Mouse (Mus musculus) kidney, embryonic 16.5 days (tissue): ENCODE data around the gene Jmjd1c. TPM values are rescaled to one million over a fixed set of nuclear protein-coding genes. Genes with fewer than 3 reads are reported as not detected.
A peak's percentile ranks its signal among the peaks of the same experiment; 100 is the strongest.

Source experiments
- ATAC-seq: fragments of 200-750 bp; cut with Nextera tagmentation; 2 replicates; pipeline ENCODE4 v1.8.0; 2017; ENCODE audit warnings: moderate TSS enrichment; ENCODE audit not compliant: low FRiP score, low TSS enrichment
- H3K27ac ChIP-seq: fragments of 300-500 bp; sonication (generic); 2 replicates; pipeline ENCODE4 v1.5.1; 2014; ENCODE audit warnings: low read length
- H3K27me3 ChIP-seq: fragments of 300-500 bp; sonication (generic); 2 replicates; pipeline ENCODE4 v1.6.1; 2014; ENCODE audit warnings: low read length, control low read depth, mixed read lengths; ENCODE audit not compliant: insufficient read depth
- H3K36me3 ChIP-seq: fragments of 300-500 bp; sonication (generic); 2 replicates; pipeline ENCODE4 v1.6.1; 2014; ENCODE audit warnings: low read length, control low read depth, mixed read lengths; ENCODE audit not compliant: insufficient read depth
- H3K4me1 ChIP-seq: fragments of 300-500 bp; sonication (generic); 2 replicates; pipeline ENCODE4 v1.6.1; 2014; ENCODE audit warnings: low read length, control low read depth, mixed read lengths; ENCODE audit not compliant: insufficient read depth
- H3K4me2 ChIP-seq: fragments of 300-500 bp; sonication (generic); replicated peaks from 2 replicates; pipeline ENCODE4 v1.6.1; 2014; ENCODE audit warnings: low read depth, low read length
- H3K4me3 ChIP-seq: fragments of 300-500 bp; sonication (generic); 2 replicates; pipeline ENCODE4 v1.5.1; 2014; ENCODE audit warnings: mild to moderate bottlenecking, low read length
- H3K9ac ChIP-seq: fragments of 300-500 bp; sonication (generic); replicated peaks from 2 replicates; pipeline ENCODE4 v1.6.1; 2014; ENCODE audit warnings: low read length
- H3K9me3 ChIP-seq: fragments of 300-500 bp; sonication (generic); 2 replicates; pipeline ENCODE4 v1.6.1; 2016; ENCODE audit warnings: low read length, control low read depth
- WGBS: fragments of 180-500 bp; shearing (Covaris S2); extraction: QIAGEN DNeasy Blood & Tissue Kit; methylation state at CpG from one replicate; pipeline ENCODE4 v1.1.7; 2014; 5-methylcytosine and 5-hydroxymethylcytosine counted together
- polyA plus RNA-seq: library from polyadenylated mRNA; unstranded; fragments of >200 nt; fragmentation: Nextera tagmentation; extraction: Ambion mirVana; gene quantifications from 2 replicates; pipeline ENCODE4 v1.2.1, GENCODE M21; 2015

The Jmjd1c gene
- polyA plus RNA-seq, 1 experiment from 2014 or later: 30.5 TPM

- Histone ChIP-seq H3K9ac (no peak overlapping the region), H3K27me3 (no peaks in the 10 kb centered on the region), H3K27ac (no peak overlapping the region), H3K9me3 (no peaks in the 10 kb centered on the region), H3K36me3 (no peaks in the 10 kb centered on the region), H3K4me2 (no peak overlapping the region), H3K4me1 (no peaks in the 10 kb centered on the region), H3K4me3 (no peak overlapping the region)
- no peak for ATAC-seq
- WGBS: 90% methylated on average over 2 of the region's 2 CpGs
Observed at GRCm38 (mm10) chr10:67137437-67137836, 41.5 kb downstream of the Jmjd1c start.

DNA sequence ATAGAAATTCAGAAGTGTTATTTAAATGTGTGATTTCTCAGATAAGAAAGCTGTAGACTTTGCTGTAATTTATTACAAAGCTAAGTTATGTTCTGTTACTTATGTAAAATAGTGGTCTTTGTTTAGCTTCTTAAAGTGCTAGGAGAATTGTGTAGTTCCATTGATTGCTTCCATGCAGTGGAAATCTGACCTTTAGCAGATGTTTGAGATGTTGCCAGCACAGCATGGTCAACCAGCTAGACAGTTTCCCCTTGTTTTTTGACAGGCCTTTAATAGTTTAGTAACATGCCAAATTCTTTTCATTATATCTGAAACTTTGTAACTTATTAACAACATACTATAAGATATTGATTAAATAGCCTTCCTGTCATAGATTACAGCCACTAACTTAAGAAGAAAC is 47.7 kb downstream of the Jmjd1c start:
- 0 out of 2 replicates have a peak, but pooled peaks cover 2% of the 10 kb centered on the region for H3K4me1 ChIP-seq
- H3K9me3 ChIP-seq: no peaks in the 10 kb centered on the region
- no peak overlapping the region for H3K4me2 ChIP-seq
- H3K9ac ChIP-seq: no peak overlapping the region
- no peaks in the 10 kb centered on the region for H3K27me3 ChIP-seq
- no peak for ATAC-seq
- no peak overlapping the region for H3K4me3 ChIP-seq
- no peaks in the 10 kb centered on the region for H3K36me3 ChIP-seq
- H3K27ac ChIP-seq: no peak overlapping the region

GRCm38 (mm10) chr10:67144269-67144668 is 48.3 kb downstream of the Jmjd1c start:
- no peaks in the 10 kb centered on the region for H3K9me3 ChIP-seq
- no peak overlapping the region for H3K9ac ChIP-seq
- no peak overlapping the region for H3K4me2 ChIP-seq
- ATAC-seq: no peak
- no peaks in the 10 kb centered on the region for H3K36me3 ChIP-seq
- no peak overlapping the region for H3K27ac ChIP-seq
- 46% methylated on average over 2 of the region's 2 CpGs for WGBS
- H3K4me1 ChIP-seq: 0 out of 2 replicates have a peak, but pooled peaks cover 2% of the 10 kb centered on the region
- no peak overlapping the region for H3K4me3 ChIP-seq
- H3K27me3 ChIP-seq: no peaks in the 10 kb centered on the region

DNA sequence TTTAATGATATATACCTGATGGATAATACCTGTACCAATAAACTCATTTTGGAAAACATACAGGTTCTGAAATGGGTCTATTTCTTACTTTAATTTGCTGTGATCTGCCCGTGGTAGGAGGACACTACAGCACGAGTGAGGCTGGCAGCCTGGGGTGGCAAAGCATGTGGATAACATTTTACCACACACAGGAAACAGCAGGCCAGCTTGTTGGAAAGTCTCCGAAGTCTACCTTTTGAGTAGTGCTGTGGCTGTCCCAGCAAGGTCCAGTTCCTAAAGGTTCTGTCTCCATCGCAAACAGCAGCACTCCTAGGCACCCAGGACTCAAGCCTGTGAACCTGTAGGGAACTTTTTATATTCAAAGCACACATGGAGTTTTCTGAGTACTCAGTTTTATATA is 49.7 kb downstream of the Jmjd1c start:
- Histone ChIP-seq H3K4me3 (no peak overlapping the region), H3K4me1 (0 out of 2 replicates have a peak, but pooled peaks cover 2% of the 10 kb centered on the region), H3K36me3 (no peaks in the 10 kb centered on the region), H3K4me2 (no peak overlapping the region), H3K9ac (no peak overlapping the region), H3K9me3 (no peaks in the 10 kb centered on the region), H3K27ac (no peak overlapping the region), H3K27me3 (no peaks in the 10 kb centered on the region)
- WGBS: 79% methylated on average over 4 of the region's 4 CpGs
- ATAC-seq: no peak

DNA sequence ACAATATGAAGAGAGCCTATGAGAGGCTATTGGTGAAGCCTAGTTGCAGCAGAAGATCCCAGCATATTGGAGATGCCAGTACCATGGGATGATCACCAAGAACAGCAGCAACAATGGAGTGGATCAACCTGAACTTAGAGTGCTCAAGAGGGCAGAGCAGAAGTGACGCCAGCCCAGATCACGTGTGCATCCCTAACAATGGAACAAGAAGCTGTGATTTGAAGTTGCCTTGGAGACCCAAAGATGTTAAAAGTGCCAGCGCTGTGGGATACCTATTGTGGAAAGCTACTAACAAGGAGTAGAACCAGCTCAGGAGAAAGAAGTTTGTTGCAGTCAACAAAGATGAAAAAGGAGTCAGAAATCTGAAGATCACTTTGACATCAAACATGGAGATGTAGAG is 55.8 kb downstream of the Jmjd1c start:
- Histone ChIP-seq H3K9me3 (no peaks in the 10 kb centered on the region), H3K4me1 (no peaks in the 10 kb centered on the region), H3K4me2 (no peak overlapping the region), H3K4me3 (no peak overlapping the region), H3K9ac (no peak overlapping the region), H3K27ac (no peak overlapping the region), H3K27me3 (no peaks in the 10 kb centered on the region), H3K36me3 (no peaks in the 10 kb centered on the region)
- no peak for ATAC-seq
- WGBS: 94% methylated on average over 3 of the region's 3 CpGs

DNA sequence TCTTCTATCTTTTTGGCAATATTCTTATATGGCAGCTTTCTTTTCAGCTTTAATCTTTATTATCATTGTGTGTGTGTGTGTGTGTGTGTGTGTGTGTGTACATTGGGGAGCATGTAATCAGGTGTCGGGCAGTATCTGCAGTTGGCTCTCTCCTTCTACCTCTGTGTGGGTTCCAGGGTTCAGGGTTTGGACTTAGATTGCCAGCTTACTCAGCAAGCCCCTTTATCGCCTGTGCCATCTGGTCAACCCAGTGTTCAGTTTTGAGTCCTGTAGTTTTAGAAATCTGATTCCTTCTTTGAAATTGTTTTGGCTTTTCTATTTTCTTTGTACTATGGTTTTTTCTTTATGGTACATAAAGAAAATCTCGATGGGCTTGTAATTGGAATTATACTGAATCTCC is 58.7 kb downstream of the Jmjd1c start:
- H3K27me3 ChIP-seq: no peaks in the 10 kb centered on the region
- H3K9ac ChIP-seq: no peak overlapping the region
- ATAC-seq: no peak
- H3K4me2 ChIP-seq: no peak overlapping the region
- 96% methylated on average over 3 of the region's 3 CpGs for WGBS
- H3K4me3 ChIP-seq: no peak overlapping the region
- H3K9me3 ChIP-seq: no peaks in the 10 kb centered on the region
- no peaks in the 10 kb centered on the region for H3K4me1 ChIP-seq
- H3K27ac ChIP-seq: no peak overlapping the region
- peaks cover 4% of the 10 kb centered on the region; the same call in 1 of the 2 replicates for H3K36me3 ChIP-seq

DNA sequence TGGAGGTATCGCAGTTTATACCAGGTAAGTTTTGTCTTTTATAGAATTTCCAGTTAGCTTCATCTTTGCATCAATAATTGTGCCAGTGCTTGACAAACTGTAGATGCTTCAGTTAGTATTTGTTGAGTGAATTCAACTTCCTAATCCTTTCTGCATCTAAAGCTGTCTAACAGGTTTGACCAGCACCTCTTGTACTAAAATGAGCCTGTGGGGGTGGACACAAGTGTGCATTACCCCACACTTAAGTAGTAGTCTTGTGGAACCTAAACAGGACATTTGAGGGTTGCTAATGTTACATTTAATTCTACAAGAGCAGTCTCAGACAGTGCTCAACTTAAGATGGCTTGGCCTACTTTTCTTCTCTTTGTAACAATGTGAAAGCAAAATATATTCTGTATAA is 78.1 kb downstream of the Jmjd1c start:
- Histone ChIP-seq H3K27ac (no peak overlapping the region), H3K4me2 (no peak overlapping the region), H3K9ac (no peak overlapping the region), H3K27me3 (no peaks in the 10 kb centered on the region), H3K4me1 (no peaks in the 10 kb centered on the region), H3K36me3 (peaks cover 2% of the 10 kb centered on the region; the same call in 1 of the 2 replicates), H3K4me3 (no peak overlapping the region), H3K9me3 (no peaks in the 10 kb centered on the region)
- WGBS: 94% methylated on average over 1 of the region's 1 CpGs
- ATAC-seq: no peak

GRCm38 (mm10) chr10:67176031-67176430 is 80.1 kb downstream of the Jmjd1c start:
- H3K4me2 ChIP-seq: no peak overlapping the region
- H3K27me3 ChIP-seq: no peaks in the 10 kb centered on the region
- WGBS: 75% methylated on average over 7 of the region's 7 CpGs
- peak overlapping the region; percentile 48; the same call in 1 of the 2 replicates for H3K27ac ChIP-seq
- H3K4me1 ChIP-seq: no peaks in the 10 kb centered on the region
- ATAC-seq: no peak
- no peaks in the 10 kb centered on the region for H3K36me3 ChIP-seq
- no peak overlapping the region for H3K9ac ChIP-seq
- H3K9me3 ChIP-seq: no peaks in the 10 kb centered on the region
- H3K4me3 ChIP-seq: no peak overlapping the region

DNA sequence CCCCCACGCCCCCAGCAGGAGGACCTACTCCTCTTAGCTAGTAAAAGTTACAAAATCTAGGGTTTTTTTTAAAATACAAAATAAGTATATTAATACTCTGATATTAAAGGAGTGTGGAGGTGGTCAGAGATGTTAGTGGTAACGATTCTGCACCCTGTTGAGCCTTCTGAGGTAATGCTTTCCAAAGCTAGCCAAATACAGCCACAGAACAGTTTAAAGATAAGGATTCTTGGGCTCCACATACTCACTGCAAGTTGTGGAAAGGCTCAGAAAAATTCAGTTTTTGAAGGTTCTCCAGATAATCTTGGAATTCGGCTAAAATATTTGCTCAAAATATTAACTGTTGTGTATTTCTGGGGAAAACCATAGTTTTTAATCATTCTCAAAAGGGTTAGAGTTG is 81.0 kb downstream of the Jmjd1c start:
- no peak for ATAC-seq
- Histone ChIP-seq H3K36me3 (no peaks in the 10 kb centered on the region), H3K4me3 (no peak overlapping the region), H3K27ac (no peak overlapping the region), H3K27me3 (no peaks in the 10 kb centered on the region), H3K4me1 (no peaks in the 10 kb centered on the region), H3K9me3 (no peaks in the 10 kb centered on the region), H3K9ac (no peak overlapping the region), H3K4me2 (no peak overlapping the region)
- WGBS: 77% methylated on average over 3 of the region's 3 CpGs

DNA sequence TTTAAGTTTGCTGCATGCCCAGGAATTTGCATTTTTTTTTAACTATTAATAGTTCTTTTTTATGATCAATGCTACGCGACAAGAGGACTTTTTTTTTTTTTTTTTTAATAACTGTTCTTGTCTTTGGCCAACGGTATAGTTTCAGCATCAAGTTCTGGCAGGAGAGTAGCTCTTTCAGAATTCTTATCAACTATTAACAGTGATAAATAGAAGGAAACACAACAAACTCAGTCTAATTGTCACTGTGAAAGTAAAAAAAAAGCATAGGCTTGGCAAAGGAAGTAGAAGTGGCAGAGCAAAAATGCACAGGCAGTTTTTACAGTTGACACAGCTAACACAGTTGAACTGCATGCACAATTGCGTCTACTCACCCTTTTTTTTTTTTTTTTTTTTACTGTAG is 81.5 kb downstream of the Jmjd1c start:
- Histone ChIP-seq H3K27ac (no peak overlapping the region), H3K36me3 (no peaks in the 10 kb centered on the region), H3K27me3 (no peaks in the 10 kb centered on the region), H3K9me3 (no peaks in the 10 kb centered on the region), H3K4me1 (no peaks in the 10 kb centered on the region), H3K4me3 (no peak overlapping the region), H3K9ac (no peak overlapping the region), H3K4me2 (no peak overlapping the region)
- 46% methylated on average over 4 of the region's 4 CpGs for WGBS
- no peak for ATAC-seq
